Mouse (Mus musculus) A20 (cell line): ENCODE measurements around the gene Efnb3.
"Not testable (repeated sequence)": the region's sequence is repeated elsewhere in the genome, so short reads cannot be mapped to it uniquely, and the experiment has no call there.

Source experiments
- DNase-seq: peaks from one replicate; pipeline ENCODE4 v3.0.0-alpha.2; 2011; ENCODE audit warnings: low read depth, low spot score

The Efnb3 gene

GRCm38 (mm10) chr11:69549060-69549656 lies 10.8 kb downstream of the Efnb3 start, which contains the start of gene Dnah2:
Gene Dnah2 (minus strand): TSS chr11:69549110.
- DNase-seq: no peak

- peak; percentile 30 for DNase-seq
These were observed 12.9 kb downstream of the Efnb3 start for GRCm38 (mm10) chr11:69547071-69547470.

- peak; percentile 53 for DNase-seq
These were observed 13.5 kb downstream of the Efnb3 start for GRCm38 (mm10) chr11:69546423-69547053.

GRCm38 (mm10) chr11:69545957-69546356 lies 14.0 kb downstream of the Efnb3 start:
- no peak for DNase-seq

GRCm38 (mm10) chr11:69543598-69543997 lies 16.4 kb downstream of the Efnb3 start:
- no peak for DNase-seq

- DNase-seq: not testable (repeated sequence)
These were observed 18.3 kb downstream of the Efnb3 start for GRCm38 (mm10) chr11:69541741-69542140.

- DNase-seq: no peak
These were observed 19.3 kb downstream of the Efnb3 start for GRCm38 (mm10) chr11:69540700-69541099.

- DNase-seq: peak; percentile 26
These were observed 25.0 kb downstream of the Efnb3 start for GRCm38 (mm10) chr11:69534990-69535389.

GRCm38 (mm10) chr11:69532480-69533150 lies 27.4 kb downstream of the Efnb3 start:
- DNase-seq: no peak

- peak; percentile 26 for DNase-seq
These were observed 29.2 kb downstream of the Efnb3 start for GRCm38 (mm10) chr11:69530755-69531154.

GRCm38 (mm10) chr11:69530281-69530680 lies 29.7 kb downstream of the Efnb3 start:
- not testable (repeated sequence) for DNase-seq

- DNase-seq: no peak
These were observed 32.0 kb downstream of the Efnb3 start for GRCm38 (mm10) chr11:69528031-69528390.

GRCm38 (mm10) chr11:69527098-69528030 lies 32.6 kb downstream of the Efnb3 start:
- DNase-seq: no peak

- no peak for DNase-seq
These were observed 33.4 kb downstream of the Efnb3 start for GRCm38 (mm10) chr11:69526631-69527030.

GRCm38 (mm10) chr11:69525661-69526060 lies 34.3 kb downstream of the Efnb3 start:
- DNase-seq: no peak

GRCm38 (mm10) chr11:69523651-69524050 lies 36.4 kb downstream of the Efnb3 start:
- DNase-seq: no peak

GRCm38 (mm10) chr11:69521526-69522149 lies 38.4 kb downstream of the Efnb3 start:
- no peak for DNase-seq

GRCm38 (mm10) chr11:69519976-69520375 lies 40.0 kb downstream of the Efnb3 start:
- DNase-seq: no peak

- no peak for DNase-seq
These were observed 43.3 kb downstream of the Efnb3 start for GRCm38 (mm10) chr11:69516661-69517060.

GRCm38 (mm10) chr11:69516151-69516640 lies 43.8 kb downstream of the Efnb3 start:
- no peak for DNase-seq

- peak; percentile 60 for DNase-seq
These were observed 46.2 kb downstream of the Efnb3 start for GRCm38 (mm10) chr11:69513840-69514239.
